Mouse (Mus musculus) hindbrain, postnatal 0 days (tissue): Measurements from ENCODE around the gene Eapp. TPM values are rescaled to one million over a fixed set of nuclear protein-coding genes. Genes with fewer than 3 reads are reported as not detected.

Experiments
- ATAC-seq: fragments of 200-750 bp; cut with Nextera tagmentation; 2 replicates; pipeline ENCODE4 v1.8.0; 2017; ENCODE audit warnings: mild to moderate bottlenecking, moderate TSS enrichment, moderate library complexity
- DNase-seq: peaks from one replicate; pipeline ENCODE4 v3.0.0-alpha.2; 2015; ENCODE audit warnings: low spot score
- H3K27ac ChIP-seq: fragments of 300-500 bp; sonication (generic); 2 replicates; pipeline ENCODE4 v1.5.1; 2014; ENCODE audit warnings: mild to moderate bottlenecking
- H3K27me3 ChIP-seq: fragments of 300-500 bp; sonication (generic); 2 replicates; pipeline ENCODE4 v1.6.1; 2014; ENCODE audit warnings: low read length, mixed read lengths; ENCODE audit not compliant: insufficient read depth
- H3K36me3 ChIP-seq: fragments of 300-500 bp; sonication (generic); 2 replicates; pipeline ENCODE4 v1.6.1; 2014; ENCODE audit warnings: low read length, mixed read lengths; ENCODE audit not compliant: insufficient read depth
- H3K4me1 ChIP-seq: fragments of 300-500 bp; sonication (generic); 2 replicates; pipeline ENCODE4 v1.6.1; 2014; ENCODE audit warnings: antibody characterized with exemption, low read length, mixed read lengths; ENCODE audit not compliant: insufficient read depth
- H3K4me2 ChIP-seq: fragments of 300-500 bp; sonication (generic); 2 replicates; pipeline ENCODE4 v1.6.1; 2014; ENCODE audit warnings: low read depth, mild to moderate bottlenecking, low read length, moderate library complexity, mixed read lengths
- H3K4me3 ChIP-seq: fragments of 300-500 bp; sonication (generic); 2 replicates; pipeline ENCODE4 v1.5.1; 2014; ENCODE audit warnings: low read length
- H3K9ac ChIP-seq: fragments of 300-500 bp; sonication (generic); replicated peaks from 2 replicates; pipeline ENCODE4 v1.6.1; 2014; ENCODE audit warnings: mild to moderate bottlenecking, low read length, moderate library complexity, mixed read lengths
- H3K9me3 ChIP-seq: fragments of 300-500 bp; sonication (generic); 2 replicates; pipeline ENCODE4 v1.6.1; 2016; ENCODE audit warnings: low read length, mixed read lengths
- CTCF ChIP-seq: IDR thresholded peaks from 2 replicates; pipeline ENCODE4 v1.5.1; 2016; ENCODE audit warnings: antibody characterized with exemption, control low read depth, low read depth
- WGBS: fragments of 180-500 bp; shearing (Covaris S2); extraction: QIAGEN DNeasy Blood & Tissue Kit; methylation state at CpG from one replicate; pipeline ENCODE4 v1.1.7; 2014; 5-methylcytosine and 5-hydroxymethylcytosine counted together
- polyA plus RNA-seq: library from polyadenylated mRNA; unstranded; fragments of >200 nt; fragmentation: Nextera tagmentation; extraction: Ambion mirVana; gene quantifications from 2 replicates; pipeline ENCODE4 v1.2.1, GENCODE M21; 2015
- total RNA-seq: library from RNA; depleted of rRNA; stranded (reverse); fragments of >200 nt; gene quantifications from 2 replicates; pipeline ENCODE4 v1.2.3, GENCODE M21; 2014

Eapp gene
- total and polyA plus RNA-seq, 2 experiments from 2014 or later = 19.0 to 95.3 TPM

GRCm38 (mm10) chr12:54651820-54652219 lies 43.9 kb downstream of the Eapp start:
- H3K36me3 ChIP-seq = no peaks in the 10 kb centered on the region
- H3K4me1 ChIP-seq = peaks cover 5% of the 10 kb centered on the region; the same call in 1 of the 2 replicates
- no peak for DNase-seq
- no peak overlapping the region for H3K4me3 ChIP-seq
- no peaks in the 10 kb centered on the region for H3K9me3 ChIP-seq
- H3K9ac ChIP-seq = no peak overlapping the region
- H3K27me3 ChIP-seq = no peaks in the 10 kb centered on the region
- peak overlapping the region; percentile 11; the same call in 1 of the 2 replicates for H3K27ac ChIP-seq
- ATAC-seq = no peak
- 0 out of 2 replicates have a peak overlapping the region, but pooled peaks have one; percentile 1 for H3K4me2 ChIP-seq
- WGBS = 58% methylated on average over 8 of the region's 8 CpGs
- TF ChIP-seq CTCF = no peak

- TF ChIP-seq CTCF = no peak
- H3K4me2 ChIP-seq = no peak overlapping the region
- no peaks in the 10 kb centered on the region for H3K9me3 ChIP-seq
- 35% methylated on average over 1 of the region's 1 CpGs for WGBS
- no peaks in the 10 kb centered on the region for H3K27me3 ChIP-seq
- no peak overlapping the region for H3K9ac ChIP-seq
- no peak overlapping the region for H3K27ac ChIP-seq
- no peak for DNase-seq
- no peak overlapping the region for H3K4me3 ChIP-seq
- no peaks in the 10 kb centered on the region for H3K36me3 ChIP-seq
- H3K4me1 ChIP-seq = peaks cover 5% of the 10 kb centered on the region; the same call in 1 of the 2 replicates
- no peak for ATAC-seq
These were observed 44.5 kb downstream of the Eapp start for GRCm38 (mm10) chr12:54651158-54651557.

GRCm38 (mm10) chr12:54644947-54645346 lies 50.8 kb downstream of the Eapp start:
- Histone ChIP-seq H3K36me3 (no peaks in the 10 kb centered on the region), H3K4me3 (no peak overlapping the region), H3K4me1 (no peaks in the 10 kb centered on the region), H3K27me3 (no peaks in the 10 kb centered on the region), H3K27ac (no peak overlapping the region), H3K4me2 (no peak overlapping the region), H3K9me3 (no peaks in the 10 kb centered on the region), H3K9ac (no peak overlapping the region)
- 74% methylated on average over 2 of the region's 2 CpGs for WGBS
- peak; percentile 28 for TF ChIP-seq CTCF
- no peak for DNase-seq
- ATAC-seq = no peak

GRCm38 (mm10) chr12:54643320-54643892 lies 52.3 kb downstream of the Eapp start:
- Histone ChIP-seq H3K27ac (no peak overlapping the region), H3K4me1 (no peaks in the 10 kb centered on the region), H3K9me3 (no peaks in the 10 kb centered on the region), H3K4me2 (no peak overlapping the region), H3K4me3 (no peak overlapping the region), H3K36me3 (no peaks in the 10 kb centered on the region), H3K9ac (no peak overlapping the region), H3K27me3 (no peaks in the 10 kb centered on the region)
- ATAC-seq = no peak
- TF ChIP-seq CTCF = no peak
- DNase-seq = no peak
- WGBS = 77% methylated on average over 5 of the region's 5 CpGs

GRCm38 (mm10) chr12:54641374-54641773 lies 54.3 kb downstream of the Eapp start:
- ATAC-seq = no peak

GRCm38 (mm10) chr12:54640259-54640658 lies 55.4 kb downstream of the Eapp start:
- Histone ChIP-seq H3K9me3 (no peaks in the 10 kb centered on the region), H3K27me3 (no peaks in the 10 kb centered on the region), H3K27ac (no peak overlapping the region), H3K9ac (no peak overlapping the region), H3K4me2 (no peak overlapping the region), H3K4me3 (no peak overlapping the region), H3K4me1 (no peaks in the 10 kb centered on the region), H3K36me3 (no peaks in the 10 kb centered on the region)
- 81% methylated on average over 6 of the region's 6 CpGs for WGBS
- no peak for DNase-seq
- ATAC-seq = no peak
- TF ChIP-seq CTCF = no peak

More at GRCm38 (mm10) chr12:54641374-54641773, 54.3 kb downstream of the Eapp start:
- H3K4me1 ChIP-seq = no peaks in the 10 kb centered on the region
- TF ChIP-seq CTCF = no peak
- no peaks in the 10 kb centered on the region for H3K9me3 ChIP-seq
- WGBS = over 99% methylated on average over 4 of the region's 4 CpGs
- no peaks in the 10 kb centered on the region for H3K27me3 ChIP-seq
- no peak overlapping the region for H3K9ac ChIP-seq
- H3K4me3 ChIP-seq = no peak overlapping the region
- no peak for DNase-seq
- H3K4me2 ChIP-seq = no peak overlapping the region
- H3K27ac ChIP-seq = no peak overlapping the region
- H3K36me3 ChIP-seq = no peaks in the 10 kb centered on the region

GRCm38 (mm10) chr12:54637033-54637432 lies 58.7 kb downstream of the Eapp start:
- Histone ChIP-seq H3K4me1 (no peaks in the 10 kb centered on the region), H3K27me3 (no peaks in the 10 kb centered on the region), H3K4me3 (no peak overlapping the region), H3K9me3 (no peaks in the 10 kb centered on the region), H3K9ac (no peak overlapping the region), H3K4me2 (no peak overlapping the region), H3K36me3 (no peaks in the 10 kb centered on the region), H3K27ac (no peak overlapping the region)
- whole genome bisulfite sequencing = 62% methylated on average over 1 of the region's 1 CpGs
- no peak for ATAC-seq
- DNase-seq = no peak
- TF ChIP-seq CTCF = no peak
